Mouse (Mus musculus) heart, embryonic 16.5 days (tissue): ENCODE measurements around the gene Itpkb. TPM values are rescaled to one million over a fixed set of nuclear protein-coding genes. Genes with fewer than 3 reads are reported as not detected.

ENCODE experiments used
- ATAC-seq: fragments of 200-750 bp; cut with Nextera tagmentation; replicated peaks from 2 replicates; pipeline ENCODE4 v1.8.0; 2017; ENCODE audit warnings: moderate number of reproducible peaks; ENCODE audit not compliant: insufficient read depth, low FRiP score; ENCODE audit errors: extremely low read depth
- H3K27ac ChIP-seq: fragments of 300-500 bp; sonication (generic); 2 replicates; pipeline ENCODE4 v1.5.1; 2014; ENCODE audit warnings: mild to moderate bottlenecking, low read length, control low read depth, moderate library complexity
- H3K27me3 ChIP-seq: fragments of 300-500 bp; sonication (generic); 2 replicates; pipeline ENCODE4 v1.6.1; 2014; ENCODE audit warnings: low read length, mixed read lengths; ENCODE audit not compliant: control insufficient read depth, insufficient read depth
- H3K36me3 ChIP-seq: fragments of 300-500 bp; sonication (generic); 2 replicates; pipeline ENCODE4 v1.6.1; 2014; ENCODE audit not compliant: control insufficient read depth, insufficient read depth
- H3K4me1 ChIP-seq: fragments of 300-500 bp; sonication (generic); 2 replicates; pipeline ENCODE4 v1.6.1; 2014; ENCODE audit warnings: low read length, mixed read lengths; ENCODE audit not compliant: control insufficient read depth, insufficient read depth
- H3K4me2 ChIP-seq: fragments of 300-500 bp; sonication (generic); 2 replicates; pipeline ENCODE4 v1.6.1; 2014; ENCODE audit warnings: low read depth, mild to moderate bottlenecking, control low read depth, low read length
- H3K4me3 ChIP-seq: fragments of 300-500 bp; sonication (generic); 2 replicates; pipeline ENCODE4 v1.5.1; 2014; ENCODE audit warnings: mild to moderate bottlenecking, control low read depth, low read length
- H3K9ac ChIP-seq: fragments of 300-500 bp; sonication (generic); 2 replicates; pipeline ENCODE4 v1.6.1; 2014; ENCODE audit warnings: low read length, control low read depth
- H3K9me3 ChIP-seq: fragments of 300-500 bp; sonication (generic); replicated peaks from 2 replicates; pipeline ENCODE4 v1.6.1; 2016; ENCODE audit warnings: low read length; ENCODE audit not compliant: control insufficient read depth
- WGBS: fragments of 180-500 bp; shearing (Covaris S2); extraction: QIAGEN DNeasy Blood & Tissue Kit; methylation state at CpG from one replicate; pipeline ENCODE4 v1.1.7; 2014; 5-methylcytosine and 5-hydroxymethylcytosine counted together
- polyA plus RNA-seq: library from polyadenylated mRNA; unstranded; fragments of >200 nt; fragmentation: Nextera tagmentation; extraction: Ambion mirVana; gene quantifications from 2 replicates; pipeline ENCODE4 v1.2.1, GENCODE M21; 2015

The Itpkb gene
- 7.3 and 8.7 TPM in 2 replicates for polyA plus RNA-seq

- peak within 1 kb of the TSS; percentile 79 for H3K9ac ChIP-seq
- peak within 1 kb of the TSS; percentile 68 for H3K4me3 ChIP-seq
- peaks cover 3% of the 10 kb centered on the region; the same call in 1 of the 2 replicates for H3K27me3 ChIP-seq
- peak within 1 kb of the TSS; percentile 91 for H3K27ac ChIP-seq
- no peaks in the 10 kb centered on the region for H3K36me3 ChIP-seq
- peak within 1 kb of the TSS; percentile 76 for H3K4me2 ChIP-seq
- peaks cover 41% of the 10 kb centered on the region for H3K4me1 ChIP-seq
- WGBS, result 3% methylated on average over 19 of the region's 19 CpGs
- no peaks in the 10 kb centered on the region for H3K9me3 ChIP-seq
- peak; percentile 76 for ATAC-seq
Observed at GRCm38 (mm10) chr1:180330145-180330706, at the start of gene Itpkb. Itpkb (plus strand) TSS chr1:180330485.

GRCm38 (mm10) chr1:180282581-180282980 lies 47.7 kb upstream of the Itpkb start:
- no peaks in the 10 kb centered on the region for H3K9me3 ChIP-seq
- no peak overlapping the region for H3K4me2 ChIP-seq
- H3K9ac ChIP-seq, result no peak overlapping the region
- H3K36me3 ChIP-seq, result no peaks in the 10 kb centered on the region
- no peak overlapping the region for H3K27ac ChIP-seq
- ATAC-seq, result no peak
- WGBS, result 66% methylated on average over 6 of the region's 6 CpGs
- H3K27me3 ChIP-seq, result no peaks in the 10 kb centered on the region
- no peak overlapping the region for H3K4me3 ChIP-seq
- peaks cover 26% of the 10 kb centered on the region for H3K4me1 ChIP-seq

- Histone ChIP-seq H3K36me3 (no peaks in the 10 kb centered on the region), H3K9me3 (no peaks in the 10 kb centered on the region), H3K4me3 (no peak overlapping the region), H3K9ac (peak overlapping the region; percentile 20), H3K4me2 (peak overlapping the region; percentile 29), H3K4me1 (peaks cover 24% of the 10 kb centered on the region), H3K27ac (no peak overlapping the region), H3K27me3 (no peaks in the 10 kb centered on the region)
- no peak; the same call in 1 of the 2 replicates for ATAC-seq
- 29% methylated on average over 16 of the region's 16 CpGs for WGBS
Observed at GRCm38 (mm10) chr1:180283813-180284768, 46.2 kb upstream of the Itpkb start.

GRCm38 (mm10) chr1:180286081-180286831 lies 44.0 kb upstream of the Itpkb start:
- Histone ChIP-seq H3K9ac (no peak overlapping the region), H3K36me3 (no peaks in the 10 kb centered on the region), H3K4me3 (no peak overlapping the region), H3K4me1 (peaks cover 11% of the 10 kb centered on the region), H3K9me3 (no peaks in the 10 kb centered on the region), H3K27me3 (no peaks in the 10 kb centered on the region), H3K27ac (peak overlapping the region; percentile 46), H3K4me2 (no peak overlapping the region)
- ATAC-seq, result no peak
- 67% methylated on average over 15 of the region's 15 CpGs for WGBS

GRCm38 (mm10) chr1:180288227-180288626 lies 42.1 kb upstream of the Itpkb start:
- Histone ChIP-seq H3K4me2 (no peak overlapping the region), H3K4me1 (peaks cover 11% of the 10 kb centered on the region), H3K9me3 (no peaks in the 10 kb centered on the region), H3K27ac (no peak overlapping the region), H3K27me3 (no peaks in the 10 kb centered on the region), H3K9ac (no peak overlapping the region), H3K4me3 (no peak overlapping the region), H3K36me3 (no peaks in the 10 kb centered on the region)
- ATAC-seq, result no peak
- WGBS, result 81% methylated on average over 7 of the region's 7 CpGs

- no peak overlapping the region for H3K27ac ChIP-seq
- ATAC-seq, result no peak
Observed at GRCm38 (mm10) chr1:180288872-180289468, 41.3 kb upstream of the Itpkb start.

GRCm38 (mm10) chr1:180289788-180290187 lies 40.5 kb upstream of the Itpkb start:
- Histone ChIP-seq H3K27me3 (no peaks in the 10 kb centered on the region), H3K9me3 (no peaks in the 10 kb centered on the region), H3K4me2 (no peak overlapping the region), H3K27ac (no peak overlapping the region), H3K4me3 (no peak overlapping the region), H3K9ac (no peak overlapping the region), H3K36me3 (no peaks in the 10 kb centered on the region), H3K4me1 (0 out of 2 replicates have a peak, but pooled peaks cover 3% of the 10 kb centered on the region)
- ATAC-seq, result no peak
- WGBS, result 73% methylated on average over 5 of the region's 5 CpGs

More at GRCm38 (mm10) chr1:180288872-180289468, 41.3 kb upstream of the Itpkb start:
- peaks cover 7% of the 10 kb centered on the region for H3K4me1 ChIP-seq
- H3K27me3 ChIP-seq, result no peaks in the 10 kb centered on the region
- H3K4me2 ChIP-seq, result no peak overlapping the region
- no peak overlapping the region for H3K9ac ChIP-seq
- H3K4me3 ChIP-seq, result no peak overlapping the region
- H3K36me3 ChIP-seq, result no peaks in the 10 kb centered on the region
- H3K9me3 ChIP-seq, result no peaks in the 10 kb centered on the region
- 83% methylated on average over 7 of the region's 7 CpGs for WGBS

- Histone ChIP-seq H3K4me1 (0 out of 2 replicates have a peak, but pooled peaks cover 3% of the 10 kb centered on the region), H3K27ac (no peak overlapping the region), H3K9me3 (no peaks in the 10 kb centered on the region), H3K36me3 (no peaks in the 10 kb centered on the region), H3K4me2 (no peak overlapping the region), H3K4me3 (no peak overlapping the region), H3K9ac (no peak overlapping the region), H3K27me3 (no peaks in the 10 kb centered on the region)
- ATAC-seq, result no peak
- WGBS, result 82% methylated on average over 4 of the region's 4 CpGs
Observed at GRCm38 (mm10) chr1:180290358-180290757, 39.9 kb upstream of the Itpkb start.
